Mouse (Mus musculus) liver, embryonic 14.5 days (tissue): ENCODE data around the gene Glmn. TPM values are rescaled to one million over a fixed set of nuclear protein-coding genes. Genes with fewer than 3 reads are reported as not detected.
A peak's percentile ranks its signal among the peaks of the same experiment; 100 is the strongest.

ENCODE experiments used
- ATAC-seq: fragments of 200-750 bp; cut with Nextera tagmentation; 2 replicates; pipeline ENCODE4 v1.8.0; 2017; ENCODE audit warnings: moderate number of reproducible peaks, mild to moderate bottlenecking, moderate library complexity; ENCODE audit not compliant: insufficient read depth
- DNase-seq, 3 experiments: peaks; one replicate each; pipeline ENCODE4 v3.0.0-alpha.2; 2012 to 2013; ENCODE audit warnings: low read depth in 3 of 3, low spot score in 3 of 3
- H3K27ac ChIP-seq: fragments of 300-500 bp; sonication (generic); 2 replicates; pipeline ENCODE4 v1.5.1; 2014; ENCODE audit warnings: moderate library complexity, mild to moderate bottlenecking, control low read depth, inconsistent platforms
- H3K27me3 ChIP-seq: fragments of 300-500 bp; sonication (generic); 2 replicates; pipeline ENCODE4 v1.6.1; 2014; ENCODE audit warnings: mild to moderate bottlenecking, low read length, moderate library complexity; ENCODE audit not compliant: control insufficient read depth, insufficient read depth
- H3K36me3 ChIP-seq: fragments of 300-500 bp; sonication (generic); replicated peaks from 2 replicates; pipeline ENCODE4 v1.6.1; 2014; ENCODE audit warnings: low read depth; ENCODE audit not compliant: control insufficient read depth, insufficient read depth
- H3K4me1 ChIP-seq, 2 experiments: fragments of 200-500 bp in 1 of 2; fragments of 300-500 bp in 1 of 2; sonication (generic) in 1 of 2; replicated peaks; 2 replicates each; pipeline ENCODE4 v1.6.1; 2012 to 2014; ENCODE audit warnings: antibody characterized with exemption in 1 of 2, inconsistent platforms in 1 of 2, low read length in 1 of 2; ENCODE audit not compliant: control insufficient read depth in 2 of 2, insufficient read depth in 2 of 2
- H3K4me2 ChIP-seq: fragments of 300-500 bp; sonication (generic); 2 replicates; pipeline ENCODE4 v1.6.1; 2014; ENCODE audit warnings: low read depth, mild to moderate bottlenecking, control low read depth, moderate library complexity
- H3K4me3 ChIP-seq, 2 experiments: fragments of 200-500 bp in 1 of 2; fragments of 300-500 bp in 1 of 2; sonication (generic) in 1 of 2; 2 replicates each; pipeline ENCODE4 v1.5.1; 2012 to 2014; ENCODE audit warnings: low read depth in 2 of 2, low read length in 2 of 2, mild to moderate bottlenecking in 2 of 2, control low read depth in 1 of 2, inconsistent platforms in 1 of 2, moderate library complexity in 1 of 2; ENCODE audit not compliant: insufficient read depth in 1 of 2
- H3K9ac ChIP-seq: fragments of 300-500 bp; sonication (generic); replicated peaks from 2 replicates; pipeline ENCODE4 v1.6.1; 2014; ENCODE audit warnings: mild to moderate bottlenecking, control low read depth, moderate library complexity
- H3K9me3 ChIP-seq: fragments of 300-500 bp; sonication (generic); 2 replicates; pipeline ENCODE4 v1.6.1; 2016; ENCODE audit warnings: low read length, mixed read lengths; ENCODE audit not compliant: control insufficient read depth
- CTCF ChIP-seq: IDR thresholded peaks from 2 replicates; pipeline ENCODE4 v1.5.1; 2016; ENCODE audit warnings: antibody characterized with exemption, low read depth, control low read depth
- EP300 ChIP-seq: IDR thresholded peaks from 2 replicates; pipeline ENCODE4 v1.6.1; 2016; ENCODE audit warnings: antibody characterized with exemption, low read depth
- WGBS: fragments of 180-500 bp; shearing (Covaris S2); extraction: QIAGEN DNeasy Blood & Tissue Kit; methylation state at CpG from one replicate; pipeline ENCODE4 v1.1.7; 2014; ENCODE audit not compliant: insufficient replicate concordance; 5-methylcytosine and 5-hydroxymethylcytosine counted together
- polyA plus RNA-seq, 2 experiments: library from polyadenylated mRNA; depleted of rRNA in 1 of 2; stranded (reverse) in 1 of 2; unstranded in 1 of 2; fragments of >200 nt; fragmentation: Nextera tagmentation in 1 of 2; extraction: Ambion mirVana in 1 of 2; gene quantifications; 2 replicates each; pipeline versions ENCODE4 v1.2.1 to v1.2.3; 2012 to 2014

Glmn gene
- polyA plus RNA-seq, 2 experiments: 3.1 to 6.2 TPM

DNA sequence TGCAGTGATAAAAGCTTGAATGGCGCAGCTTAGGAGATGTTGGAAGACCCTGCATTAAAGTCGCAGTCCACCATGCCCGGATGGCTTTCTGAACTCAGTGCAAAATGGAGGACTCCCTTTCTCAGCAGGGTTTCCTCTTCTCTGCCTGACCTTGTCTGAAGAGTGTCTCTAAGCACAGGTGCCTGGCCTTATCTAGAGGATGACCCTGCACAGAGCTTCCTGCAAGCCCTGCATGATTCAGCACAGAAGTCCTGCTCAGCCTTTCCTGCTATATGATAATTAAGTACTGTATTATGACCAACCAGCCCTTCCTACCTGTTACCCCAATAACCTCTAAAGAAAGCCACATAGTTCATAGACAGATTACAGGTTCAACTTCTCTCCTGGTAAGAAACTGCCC is 82.2 kb downstream of the Glmn start:
- Histone ChIP-seq H3K4me3 (no peak overlapping the region), H3K27me3 (no peaks in the 10 kb centered on the region), H3K4me1 (no peaks in the 10 kb centered on the region; a peak in 1 of 4 replicates), H3K4me2 (no peak overlapping the region), H3K9me3 (no peaks in the 10 kb centered on the region), H3K27ac (no peak overlapping the region), H3K9ac (no peak overlapping the region), H3K36me3 (no peaks in the 10 kb centered on the region)
- TF ChIP-seq EP300 (no peak), CTCF (no peak)
- peak; percentile 69 for ATAC-seq
- no peak for DNase-seq
- 71% methylated on average over 3 of the region's 3 CpGs for WGBS

DNA sequence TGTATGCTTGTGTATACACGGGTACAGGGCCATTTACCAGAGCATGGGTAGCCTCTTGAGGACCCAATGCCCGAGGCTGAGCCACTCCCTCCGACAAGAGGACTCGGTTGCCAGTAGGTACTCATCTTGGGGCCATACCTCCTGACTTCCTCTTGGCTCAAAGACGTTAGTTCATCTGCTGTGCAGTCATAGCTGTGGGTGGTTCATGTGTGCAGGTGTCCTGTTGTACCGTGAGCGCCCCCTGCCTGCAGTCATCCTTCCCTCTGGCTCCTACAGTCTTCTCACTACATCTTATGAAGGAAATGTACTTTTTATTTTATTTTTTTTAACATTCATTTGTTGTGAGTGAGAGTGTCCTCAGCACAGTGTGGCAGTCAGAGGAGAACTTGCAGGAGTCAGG is 84.1 kb downstream of the Glmn start:
- Histone ChIP-seq H3K27me3 (no peaks in the 10 kb centered on the region), H3K4me2 (no peak overlapping the region), H3K4me3 (no peak overlapping the region), H3K9me3 (no peaks in the 10 kb centered on the region), H3K9ac (no peak overlapping the region), H3K4me1 (no peaks in the 10 kb centered on the region; a peak in 1 of 4 replicates), H3K27ac (no peak overlapping the region), H3K36me3 (no peaks in the 10 kb centered on the region)
- TF ChIP-seq CTCF (peak; percentile 93), EP300 (no peak)
- DNase-seq (peak in 2 of 3 experiments; percentile 36 to 37), ATAC-seq (peak; percentile 69)
- WGBS: 28% methylated on average over 7 of the region's 7 CpGs

DNA sequence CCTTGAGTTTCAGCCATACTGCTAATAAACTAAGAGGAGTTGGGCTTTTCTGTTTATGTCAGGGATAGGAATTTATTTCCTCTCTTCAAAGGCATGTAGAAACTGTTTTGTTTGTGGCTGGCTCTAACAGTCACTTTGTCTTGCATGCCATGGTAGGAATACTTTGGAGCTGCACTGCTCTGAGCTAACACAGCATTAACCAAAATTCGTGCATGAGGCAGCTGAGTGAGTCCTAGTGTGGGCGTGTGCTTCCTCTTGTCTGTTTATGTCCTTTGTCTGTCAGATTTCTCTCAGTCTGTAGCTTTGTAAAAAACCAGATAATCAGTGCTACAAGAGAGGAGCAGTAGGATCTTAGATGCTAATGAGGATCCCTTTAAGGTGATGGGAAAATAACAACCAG is 86.4 kb downstream of the Glmn start:
- ATAC-seq: no peak
- Histone ChIP-seq H3K4me2 (no peak overlapping the region), H3K4me3 (no peak overlapping the region), H3K9ac (no peak overlapping the region), H3K9me3 (no peaks in the 10 kb centered on the region), H3K4me1 (no peaks in the 10 kb centered on the region; a peak in 1 of 4 replicates), H3K36me3 (no peaks in the 10 kb centered on the region), H3K27me3 (no peaks in the 10 kb centered on the region), H3K27ac (no peak overlapping the region)
- no peak for TF ChIP-seq CTCF
- TF ChIP-seq EP300: no peak
- 31% methylated on average over 2 of the region's 2 CpGs for WGBS
- DNase-seq: no peak

DNA sequence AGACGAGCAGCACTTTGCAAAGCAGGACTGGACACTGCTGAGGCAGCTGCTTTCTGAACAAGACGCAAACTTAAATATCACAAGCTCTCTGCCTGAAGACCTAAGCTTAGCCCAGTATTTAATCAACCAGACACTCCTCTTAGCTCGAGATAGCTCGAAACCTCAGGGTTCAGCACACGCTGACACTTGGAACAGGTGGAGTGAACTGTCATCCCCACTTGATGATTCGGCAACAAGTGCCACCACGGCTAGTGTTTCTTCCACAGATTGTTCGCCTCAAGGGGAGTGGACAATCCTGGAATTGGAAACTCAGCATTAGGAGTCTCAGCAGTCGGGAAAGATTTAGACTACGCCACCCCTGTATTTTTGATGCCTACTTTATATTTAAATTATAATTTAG is 87.2 kb downstream of the Glmn start:
- H3K4me3 ChIP-seq: no peak overlapping the region
- WGBS: 68% methylated on average over 10 of the region's 10 CpGs
- no peaks in the 10 kb centered on the region for H3K27me3 ChIP-seq
- no peak overlapping the region for H3K4me2 ChIP-seq
- H3K27ac ChIP-seq: no peak overlapping the region
- no peaks in the 10 kb centered on the region; a peak in 1 of 4 replicates for H3K4me1 ChIP-seq
- no peak for TF ChIP-seq CTCF
- TF ChIP-seq EP300: no peak
- H3K36me3 ChIP-seq: no peaks in the 10 kb centered on the region
- DNase-seq: no peak
- no peak for ATAC-seq
- no peak overlapping the region for H3K9ac ChIP-seq
- H3K9me3 ChIP-seq: no peaks in the 10 kb centered on the region

DNA sequence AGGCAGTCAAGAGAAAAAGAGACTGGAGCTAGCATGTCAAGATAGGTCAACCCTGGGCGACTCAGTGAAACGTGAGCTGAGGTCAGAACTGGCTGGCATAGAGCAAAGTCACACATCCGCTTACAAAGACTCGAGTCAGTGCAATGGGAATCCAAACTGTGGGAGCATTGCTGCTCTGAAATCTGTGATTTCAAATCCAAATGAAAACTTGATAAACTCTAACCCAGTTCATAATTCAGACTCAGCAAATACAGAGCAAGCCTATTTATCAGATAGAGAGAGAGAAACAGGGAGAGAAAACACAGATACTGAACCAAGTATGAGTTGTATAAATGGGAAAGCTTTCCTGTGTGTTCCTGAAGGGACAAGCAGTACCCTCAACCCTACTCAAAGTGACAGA is 90.4 kb downstream of the Glmn start, which contains the start of gene Gm42669:
TSS of gene Gm42669 (plus strand) at position 301 of the 400 bp plus-strand sequence.
- no peak within 1 kb of the TSS for H3K9ac ChIP-seq
- no peak for DNase-seq
- H3K4me3 ChIP-seq: no peak within 1 kb of the TSS
- H3K9me3 ChIP-seq: no peaks in the 10 kb centered on the region
- TF ChIP-seq CTCF (no peak), EP300 (no peak)
- no peaks in the 10 kb centered on the region for H3K36me3 ChIP-seq
- ATAC-seq: no peak
- H3K4me2 ChIP-seq: no peak within 1 kb of the TSS
- no peaks in the 10 kb centered on the region for H3K4me1 ChIP-seq
- 62% methylated on average over 4 of the region's 4 CpGs for WGBS
- H3K27ac ChIP-seq: no peak within 1 kb of the TSS
- no peaks in the 10 kb centered on the region for H3K27me3 ChIP-seq
